8 mouse cellular contexts compared by ENCODE assay signal in genomic region chr8:110676702-110677101, GRCm38 (mm10). TPM values are rescaled to one million over a fixed set of nuclear protein-coding genes. Genes with fewer than 3 reads are reported as not detected.
DNase-seq lines count a peak whose midpoint lies in the region; ATAC-seq and TF ChIP-seq lines count a peak whose summit lies in the region.
"Had no signal": no experiment of that assay in that cellular context is flagged by ENCODE, and none has a peak within 500 bp of the region (broad histone marks: within the 10 kb centered on the region; RNA-seq: fewer than 3 reads in every experiment).

No protein-coding gene starts in this region.

- H3K27ac ChIP-seq in brown adipose tissue, adult 24 weeks (replicated peaks; ENCODE audit: low read depth, low read length), result peak overlapping the region; percentile 76
- H3K27ac ChIP-seq in heart, adult 2 months, result peak overlapping the region; percentile 86
- peak overlapping the region; percentile 72 for H3K27ac ChIP-seq in limb, embryonic 14.5 days (replicated peaks; ENCODE audit: low read depth, low read length)

- H3K27me3 ChIP-seq in heart, adult 2 months (ENCODE audit: control insufficient read depth, insufficient read depth, low read length), result no peaks in the 10 kb centered on the region
- no peaks in the 10 kb centered on the region for H3K27me3 ChIP-seq in limb, embryonic 14.5 days (ENCODE audit: control insufficient read depth, insufficient read depth, low read length)

- no peak overlapping the region for H3K4me3 ChIP-seq in brown adipose tissue, adult 24 weeks (ENCODE audit: insufficient read depth, low read depth, low read length)
- H3K4me3 ChIP-seq in heart, adult 2 months, result no peak overlapping the region
- H3K4me3 ChIP-seq in limb, embryonic 14.5 days (replicated peaks; ENCODE audit: low read length), result no peak overlapping the region

- no peak overlapping the region for H3K4me2 ChIP-seq in limb, embryonic 14.5 days (replicated peaks; ENCODE audit: low read depth, low read length, severe bottlenecking)

- 0 out of 2 replicates have a peak, but pooled peaks have one; percentile 35 for TF ChIP-seq EP300 in heart, adult 2 months (IDR thresholded peaks at IDR 0.05; ENCODE audit: insufficient read depth, low read depth, low read length)

- H3K36me3 ChIP-seq in heart, adult 2 months (ENCODE audit: control insufficient read depth, insufficient read depth, low read length), result no peaks in the 10 kb centered on the region
- H3K36me3 ChIP-seq in limb, embryonic 14.5 days (ENCODE audit: control insufficient read depth, insufficient read depth, low read length), result peaks cover 7% of the 10 kb centered on the region; the same call in 1 of the 2 replicates

- H3K9ac ChIP-seq in heart, adult 2 months (ENCODE audit: low read depth, low read length), result no peak overlapping the region
- 0 out of 2 replicates have a peak overlapping the region, but pooled peaks have one; percentile 17 for H3K9ac ChIP-seq in limb, embryonic 14.5 days (ENCODE audit: low read depth, low read length, severe bottlenecking)

- intact Hi-C loops in heart, adult 2 months (cut with DNase I), result no loop called here

- 40% methylated on average over 5 of the region's 5 CpGs for WGBS in heart, adult 2 months
- 34% methylated on average over 5 of the region's 5 CpGs for WGBS in limb, embryonic 14.5 days

- H3K4me1 ChIP-seq in brown adipose tissue, adult 24 weeks (ENCODE audit: control insufficient read depth, insufficient read depth, insufficient read length, low read length), result peaks cover 40% of the 10 kb centered on the region
- peaks cover 19% of the 10 kb centered on the region for H3K4me1 ChIP-seq in heart, adult 2 months (ENCODE audit: control insufficient read depth, insufficient read depth, low read length)
- H3K4me1 ChIP-seq in limb, embryonic 14.5 days (ENCODE audit: control insufficient read depth, insufficient read depth, low read length), result peaks cover 13% of the 10 kb centered on the region; the same call in 1 of the 2 replicates

- ATAC-seq in limb, embryonic 14.5 days (ENCODE audit: low FRiP score, low read depth), result peak; percentile 87

- peak; percentile 96 for DNase-seq in NIH3T3 (ENCODE audit: low read depth)
- peak; percentile 50 to 56 for DNase-seq in heart, adult 2 months
- DNase-seq in limb, embryonic 14.5 days (ENCODE audit: low spot score), result peak; percentile 88
- DNase-seq in urinary bladder, postnatal 10 days (ENCODE audit: low spot score), result no peak
- DNase-seq in layer of hippocampus, adult 9-11 months, result no peak
- no peak for DNase-seq in spleen, adult 18-20 months
- DNase-seq: cerebellum, adult 9-10 months had no signal

- no peaks in the 10 kb centered on the region for H3K79me2 ChIP-seq in heart, adult 2 months (replicated peaks; ENCODE audit: control insufficient read depth, insufficient read depth, low read length)

- no peak for TF ChIP-seq POLR2A in heart, adult 2 months (IDR thresholded peaks at IDR 0.05; ENCODE audit: insufficient read depth, low read depth, low read length)
- TF ChIP-seq POLR2A in limb, embryonic 14.5 days (IDR thresholded peaks at IDR 0.05; ENCODE audit: borderline replicate concordance, extremely low read depth, insufficient read depth, insufficient read length), result no peak

- H3K9me3 ChIP-seq in limb, embryonic 14.5 days (ENCODE audit: control insufficient read depth, low read length), result no peaks in the 10 kb centered on the region

- TF ChIP-seq CTCF in heart, adult 2 months (IDR thresholded peaks at IDR 0.05), result no peak

RNA-seq across cellular contexts. Expression of gene Mtss1l, which starts 44.6 kb away (rescaled TPM):
- polyA plus RNA-seq in brown adipose tissue, adult 24 weeks (2012; ENCODE audit: insufficient read depth, insufficient read length, missing spikeins), result 7.1 and 10.8 TPM in 2 replicates
- total RNA-seq in heart, adult 2 months (2021), result 10 to 100 TPM; 38.8 to 39.6 TPM
- 34.3 and 39.7 TPM in 2 replicates for polyA plus RNA-seq in heart, adult 2 months (2012; rRNA removed)
- polyA plus RNA-seq in limb, embryonic 14.5 days (2012; rRNA removed), result 78.7 and 115 TPM in 2 replicates
- 19.1 and 28.0 TPM in 2 replicates for polyA plus RNA-seq in limb, embryonic 14.5 days (2014; fragmentation: Nextera tagmentation; extraction: Ambion mirVana)

RNA-seq across cellular contexts. Expression of gene Vac14, which starts 58.3 kb away (rescaled TPM):
- 14.4 and 17.0 TPM in 2 replicates for polyA plus RNA-seq in brown adipose tissue, adult 24 weeks (2012; ENCODE audit: insufficient read depth, insufficient read length, missing spikeins)
- total RNA-seq in heart, adult 2 months (2021), result 10 to 100 TPM; 15.7 to 15.8 TPM
- 24.9 and 27.0 TPM in 2 replicates for polyA plus RNA-seq in heart, adult 2 months (2012; rRNA removed)
- polyA plus RNA-seq in limb, embryonic 14.5 days (2012; rRNA removed), result 24.8 and 29.8 TPM in 2 replicates
- 19.1 and 23.3 TPM in 2 replicates for polyA plus RNA-seq in limb, embryonic 14.5 days (2014; fragmentation: Nextera tagmentation; extraction: Ambion mirVana)

Comparison
In these comparisons a context has a peak if more than half of its experiments do, and no peak if none do; other contexts are left out.
1. DNase-seq: peak in NIH3T3 (single experiment), heart, adult 2 months (2 of 2) and limb, embryonic 14.5 days (single experiment); none in urinary bladder, postnatal 10 days (single experiment), layer of hippocampus, adult 9-11 months (single experiment) and spleen, adult 18-20 months (0 of 2).
2. Peak in every context shown above with its lines, with median percentiles within 50 percentile points of each other: H3K27ac ChIP-seq.